Mouse (Mus musculus): ENCODE results near the gene 9630041A04Rik. TPM values are rescaled to one million over a fixed set of nuclear protein-coding genes. Genes with fewer than 3 reads are reported as not detected.

Gene 9630041A04Rik
- not detected for polyA plus RNA-seq (2021)

- no peak for TF ChIP-seq CTCF (IDR thresholded peaks at IDR 0.05)
- CTCF ChIA-PET = no interaction called here
- no peaks in the 10 kb centered on the region for H3K27me3 ChIP-seq
- POLR2A ChIA-PET = no interaction called here
- in situ Hi-C loops (cut with MboI; ENCODE audit: low pct_unique_long_range_greater_than_20kb) = no loop called here
- no peak for DNase-seq (ENCODE audit: low read depth, low spot score)
- no peak for ATAC-seq
Observed at GRCm38 (mm10) chr9:101861596-101862471, at the start of gene 9630041A04Rik. TSS of gene 9630041A04Rik (plus strand) at chr9:101861841.

DNA sequence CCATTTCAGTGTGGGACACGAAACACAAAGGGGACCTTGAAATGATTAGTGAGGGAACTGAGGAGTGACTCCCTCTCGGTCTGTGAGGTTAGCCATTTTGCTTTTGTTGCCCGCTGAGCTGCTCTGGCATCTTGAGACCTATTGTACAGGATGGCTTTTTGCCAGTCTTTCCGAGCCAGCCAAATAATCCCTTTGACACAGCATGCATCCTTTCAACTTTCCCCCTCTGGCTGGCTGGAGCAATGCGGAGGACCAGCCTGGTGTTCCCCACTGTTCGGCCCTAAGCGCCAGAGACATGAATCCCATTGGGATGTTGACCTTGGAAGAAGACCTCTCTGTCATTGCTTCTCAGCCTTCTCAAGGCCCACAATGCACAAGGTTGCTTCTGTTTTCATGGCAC is 37.7 kb upstream of the 9630041A04Rik start:
- H3K27me3 ChIP-seq = peaks cover 4% of the 10 kb centered on the region
- ChIA-PET CTCF (no interaction called here), POLR2A (no interaction called here)
- in situ Hi-C loops (cut with MboI; ENCODE audit: low pct_unique_long_range_greater_than_20kb) = no loop called here
- DNase-seq (ENCODE audit: low read depth, low spot score) = no peak
- ATAC-seq = no peak
- TF ChIP-seq CTCF (IDR thresholded peaks at IDR 0.05) = no peak

DNA sequence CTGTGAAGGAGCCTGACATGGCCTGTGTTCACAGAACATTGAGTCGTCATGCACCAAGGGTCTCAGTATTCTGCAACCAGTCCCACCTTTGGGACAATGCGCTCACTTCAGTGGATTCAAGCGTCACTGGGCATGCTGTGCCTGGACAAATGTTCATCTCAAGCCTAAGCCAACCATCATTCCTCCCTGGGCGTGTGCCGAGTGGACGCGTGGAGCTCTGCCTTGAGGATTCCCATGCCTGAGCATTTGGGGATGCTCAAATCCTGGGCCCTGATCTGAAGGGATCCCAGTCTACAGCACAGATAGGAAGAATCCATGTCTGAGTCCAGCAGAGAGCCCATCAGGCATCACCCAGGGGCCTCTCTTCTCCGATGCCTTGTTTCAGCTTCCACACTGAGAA is 36.0 kb upstream of the 9630041A04Rik start:
- H3K27me3 ChIP-seq = peaks cover 11% of the 10 kb centered on the region
- TF ChIP-seq CTCF (IDR thresholded peaks at IDR 0.05) = no peak
- CTCF ChIA-PET = no interaction called here

GRCm38 (mm10) chr9:101833619-101834018 is 28.0 kb upstream of the 9630041A04Rik start:
- ChIA-PET CTCF (interaction anchor here (1.1 kb wide), 1 partner anchor 10 kb away, joined by 4 read pairs; no protein-coding TSS in a partner anchor), POLR2A (no interaction called here)
- DNase-seq (ENCODE audit: low read depth, low spot score) = no peak
- in situ Hi-C loops (cut with MboI; ENCODE audit: low pct_unique_long_range_greater_than_20kb) = no loop called here
- peaks cover 7% of the 10 kb centered on the region for H3K27me3 ChIP-seq
- ATAC-seq = no peak
- no peak for TF ChIP-seq CTCF (IDR thresholded peaks at IDR 0.05)

More for the DNA sequence above, 36.0 kb upstream of the 9630041A04Rik start:
- in situ Hi-C loops (cut with MboI; ENCODE audit: low pct_unique_long_range_greater_than_20kb) = no loop called here
- POLR2A ChIA-PET = no interaction called here
- DNase-seq (ENCODE audit: low read depth, low spot score) = no peak
- ATAC-seq = no peak

DNA sequence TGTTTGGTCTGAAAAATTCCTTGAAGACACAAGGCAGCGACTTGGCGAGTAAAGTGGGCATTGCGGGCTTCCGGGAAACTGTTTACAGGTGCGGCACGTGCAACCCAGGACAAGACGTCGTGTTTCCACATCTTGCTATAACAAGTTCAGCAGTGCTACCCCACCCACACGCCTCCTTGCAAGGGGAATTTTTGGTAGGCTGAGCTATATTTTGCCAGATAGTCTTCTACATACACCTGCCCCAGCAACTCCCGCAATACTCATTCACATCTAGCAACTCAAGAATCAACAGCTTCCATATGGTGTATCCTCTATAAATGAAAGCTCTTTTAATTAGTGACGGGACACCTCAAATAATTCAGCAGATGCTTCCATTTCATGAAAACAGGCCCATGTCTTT is 20.5 kb upstream of the 9630041A04Rik start:
- DNase-seq (ENCODE audit: low read depth, low spot score) = no peak
- CTCF ChIA-PET = no interaction called here
- POLR2A ChIA-PET = interaction anchor here (0.7 kb wide), 1 partner anchor 18 kb away, joined by 3 read pairs; no protein-coding TSS in a partner anchor
- no peak for TF ChIP-seq CTCF (IDR thresholded peaks at IDR 0.05)
- no peaks in the 10 kb centered on the region for H3K27me3 ChIP-seq
- no peak for ATAC-seq
- in situ Hi-C loops (cut with MboI; ENCODE audit: low pct_unique_long_range_greater_than_20kb) = no loop called here

DNA sequence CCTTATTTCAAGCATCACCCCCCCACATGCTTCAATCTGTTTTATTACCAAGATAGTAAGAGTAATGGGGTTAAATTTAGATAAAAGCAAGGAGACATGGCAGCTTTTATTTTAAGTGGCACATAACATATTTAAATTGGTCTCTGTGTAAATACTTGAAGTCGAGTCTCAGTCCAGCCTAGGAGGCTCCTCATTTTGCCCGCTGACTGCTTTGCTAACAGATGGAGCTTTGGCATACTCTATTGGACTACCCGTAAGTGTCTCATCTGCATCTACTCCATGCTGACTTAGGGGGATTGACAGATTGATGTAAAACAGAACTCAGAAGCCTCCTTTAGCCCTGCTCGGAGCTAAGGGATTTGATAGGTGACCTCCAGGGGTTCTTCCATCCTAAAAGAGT is 17.7 kb upstream of the 9630041A04Rik start:
- H3K27me3 ChIP-seq = no peaks in the 10 kb centered on the region
- CTCF ChIA-PET = interaction anchor here (0.8 kb wide), 1 partner anchor 10 kb away, joined by 4 read pairs; no protein-coding TSS in a partner anchor
- in situ Hi-C loops (cut with MboI; ENCODE audit: low pct_unique_long_range_greater_than_20kb) = no loop called here
- POLR2A ChIA-PET = no interaction called here
- no peak for TF ChIP-seq CTCF (IDR thresholded peaks at IDR 0.05)
- ATAC-seq (no peak), DNase-seq (ENCODE audit: low read depth, low spot score) (no peak)

- in situ Hi-C loops (cut with MboI; ENCODE audit: low pct_unique_long_range_greater_than_20kb) = no loop called here
- ATAC-seq = no peak
- no peak for TF ChIP-seq CTCF (IDR thresholded peaks at IDR 0.05)
- ChIA-PET POLR2A (no interaction called here), CTCF (interaction anchor here (0.8 kb wide), 1 partner anchor 16 kb away, joined by 3 read pairs; no protein-coding TSS in a partner anchor)
- no peak for DNase-seq (ENCODE audit: low read depth, low spot score)
- no peaks in the 10 kb centered on the region for H3K27me3 ChIP-seq
Observed at GRCm38 (mm10) chr9:101845691-101846090, 15.9 kb upstream of the 9630041A04Rik start.

DNA sequence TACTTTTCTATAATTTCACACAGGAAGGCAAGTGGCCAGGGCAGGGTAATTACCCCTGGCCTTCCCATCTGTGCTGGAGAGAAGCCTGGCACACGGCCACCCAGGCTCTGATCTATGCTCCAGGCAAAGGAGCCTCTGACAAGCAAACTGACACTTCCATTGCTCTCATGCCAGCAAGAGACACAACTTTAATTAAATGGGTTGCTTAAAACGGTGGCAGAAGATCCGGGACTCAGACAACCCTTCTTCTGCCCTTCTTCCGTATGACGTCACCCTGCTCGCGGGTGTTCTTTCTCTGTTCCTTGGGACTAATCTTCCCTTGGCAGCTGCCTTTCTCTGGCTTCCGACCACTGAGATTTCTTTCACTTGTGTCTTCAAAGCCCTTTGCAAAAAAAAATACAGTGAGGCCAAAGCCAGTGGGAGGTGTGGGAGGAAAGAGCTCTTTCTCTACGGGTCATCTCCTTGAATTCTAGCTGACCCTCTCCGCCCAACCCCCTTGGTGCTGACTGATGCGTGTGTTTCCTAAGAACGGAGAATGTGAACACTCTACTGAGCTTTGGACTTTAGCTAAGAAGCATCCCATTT is 932 bp downstream of the 9630041A04Rik start:
- CTCF ChIA-PET = no interaction called here
- POLR2A ChIA-PET = no interaction called here
- ATAC-seq (no peak), DNase-seq (ENCODE audit: low read depth, low spot score) (no peak)
- TF ChIP-seq CTCF (IDR thresholded peaks at IDR 0.05) = no peak
- in situ Hi-C loops (cut with MboI; ENCODE audit: low pct_unique_long_range_greater_than_20kb) = no loop called here
- H3K27me3 ChIP-seq = no peaks in the 10 kb centered on the region

DNA sequence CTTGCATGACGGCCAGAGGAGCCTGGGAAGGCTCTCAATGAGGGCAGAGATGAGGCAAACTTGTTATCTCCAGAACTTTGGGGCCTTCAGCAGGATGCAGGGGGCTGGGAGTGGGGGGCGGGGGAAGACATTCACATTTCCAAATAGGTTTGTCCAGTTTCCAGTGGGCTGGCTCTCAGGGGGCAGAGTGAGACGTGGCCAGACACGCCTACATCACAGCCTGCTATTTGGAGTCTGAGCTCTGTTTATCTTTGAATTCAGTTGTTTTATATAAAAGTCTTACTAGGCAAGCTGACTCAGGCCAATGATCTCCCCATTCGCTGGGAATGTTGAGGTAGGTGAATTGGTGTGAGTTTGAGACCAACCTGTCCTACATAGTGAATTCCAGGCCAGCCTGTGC is 1.5 kb downstream of the 9630041A04Rik start:
- ATAC-seq = no peak
- no peak for DNase-seq (ENCODE audit: low read depth, low spot score)
- ChIA-PET CTCF (no interaction called here), POLR2A (no interaction called here)
- H3K27me3 ChIP-seq = no peaks in the 10 kb centered on the region
- TF ChIP-seq CTCF (IDR thresholded peaks at IDR 0.05) = no peak
- in situ Hi-C loops (cut with MboI; ENCODE audit: low pct_unique_long_range_greater_than_20kb) = no loop called here

DNA sequence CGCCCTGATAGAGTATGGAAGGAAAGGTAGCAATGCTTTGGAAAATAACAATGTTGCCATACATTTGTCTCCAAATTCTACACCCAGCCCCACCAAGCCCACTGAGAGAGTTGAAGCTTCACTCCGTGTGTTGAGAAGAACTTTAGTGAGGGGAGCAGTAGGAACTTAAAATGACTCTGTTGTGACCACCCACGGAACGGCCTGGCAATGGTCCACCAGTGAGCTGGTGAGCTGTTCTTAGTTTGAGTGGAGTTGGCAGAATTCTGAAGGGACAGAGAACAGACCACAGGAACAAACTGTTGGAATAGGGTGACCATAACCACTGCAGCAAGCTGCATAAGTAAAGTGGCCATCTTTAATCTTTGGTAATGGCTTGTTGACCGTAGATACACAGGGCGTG is 7.0 kb downstream of the 9630041A04Rik start:
- no peak for ATAC-seq
- H3K27me3 ChIP-seq = no peaks in the 10 kb centered on the region
- CTCF ChIA-PET = interaction anchor here (1.5 kb wide), 1 partner anchor 11 kb away, joined by 3 read pairs; no protein-coding TSS in a partner anchor
- POLR2A ChIA-PET = no interaction called here
- in situ Hi-C loops (cut with MboI; ENCODE audit: low pct_unique_long_range_greater_than_20kb) = no loop called here
- no peak for DNase-seq (ENCODE audit: low read depth, low spot score)
- TF ChIP-seq CTCF (IDR thresholded peaks at IDR 0.05) = no peak

- no peak for ATAC-seq
- in situ Hi-C loops (cut with MboI; ENCODE audit: low pct_unique_long_range_greater_than_20kb) = no loop called here
- POLR2A ChIA-PET = interaction anchor here (0.8 kb wide), 1 partner anchor 12 kb away, joined by 3 read pairs; no protein-coding TSS in a partner anchor
- TF ChIP-seq CTCF (IDR thresholded peaks at IDR 0.05) = no peak
- CTCF ChIA-PET = interaction anchor here (1.2 kb wide), 1 partner anchor 16 kb away, joined by 3 read pairs; no protein-coding TSS in a partner anchor
- no peak for DNase-seq (ENCODE audit: low read depth, low spot score)
- H3K27me3 ChIP-seq = peaks cover 3% of the 10 kb centered on the region
Observed at GRCm38 (mm10) chr9:101870034-101870433, 8.4 kb downstream of the 9630041A04Rik start.

Data from Patski (cell line).